ENCODE assay signal across 14 mouse cellular contexts in genomic region chr11:119631222-119631870, GRCm38 (mm10). TPM values are rescaled to one million over a fixed set of nuclear protein-coding genes. Genes with fewer than 3 reads are reported as not detected.
A peak's percentile ranks its signal among the peaks of the same experiment; 100 is the strongest.
DNase-seq lines count a peak whose midpoint lies in the region; ATAC-seq and TF ChIP-seq lines count a peak whose summit lies in the region.
"Had no signal": no experiment of that assay in that cellular context is flagged by ENCODE, and none has a peak within 500 bp of the region (broad histone marks: within the 10 kb centered on the region; RNA-seq: fewer than 3 reads in every experiment).

No protein-coding gene starts in this region.

- no peaks in the 10 kb centered on the region for H3K36me3 ChIP-seq in liver, adult 2 months (ENCODE audit: control insufficient read depth, insufficient read depth, low read length)
- peaks cover 4% of the 10 kb centered on the region for H3K36me3 ChIP-seq in liver, embryonic 11.5 days (ENCODE audit: control insufficient read depth, insufficient read depth, low read length)
- H3K36me3 ChIP-seq: embryonic facial prominence, embryonic 15.5 days; lung, embryonic 15.5 days had no signal

- no peaks in the 10 kb centered on the region for H3K27me3 ChIP-seq in liver, adult 2 months (ENCODE audit: control insufficient read depth, insufficient read depth, low read length)
- no peaks in the 10 kb centered on the region for H3K27me3 ChIP-seq in liver, embryonic 11.5 days (replicated peaks; ENCODE audit: control insufficient read depth, insufficient read depth, low read length)
- H3K27me3 ChIP-seq: embryonic facial prominence, embryonic 15.5 days; forebrain, embryonic 12.5 days; lung, embryonic 15.5 days had no signal

- H3K9me3 ChIP-seq in liver, embryonic 11.5 days (ENCODE audit: control insufficient read depth, low read length), result no peaks in the 10 kb centered on the region
- H3K9me3 ChIP-seq: embryonic facial prominence, embryonic 15.5 days; forebrain, embryonic 12.5 days; hindbrain, embryonic 10.5 days; lung, embryonic 15.5 days; midbrain, embryonic 10.5 days had no signal

- H3K4me1 ChIP-seq in liver, adult 2 months (ENCODE audit: control insufficient read depth, insufficient read depth, low read length), result peaks cover 11% of the 10 kb centered on the region
- H3K4me1 ChIP-seq in liver, embryonic 11.5 days (replicated peaks; ENCODE audit: control insufficient read depth, insufficient read depth, low read length), result peaks cover 5% of the 10 kb centered on the region

- H3K27ac ChIP-seq in liver, adult 2 months (replicated peaks; ENCODE audit: insufficient read depth, low read depth, low read length), result no peak overlapping the region
- H3K27ac ChIP-seq in liver, embryonic 11.5 days (ENCODE audit: low read depth, low read length), result no peak overlapping the region; the same call in 1 of the 2 replicates
- H3K27ac ChIP-seq: embryonic facial prominence, embryonic 15.5 days; forebrain, embryonic 12.5 days; hindbrain, embryonic 10.5 days; lung, embryonic 15.5 days; midbrain, embryonic 10.5 days had no signal

- H3K4me2 ChIP-seq in liver, embryonic 11.5 days, result no peak overlapping the region
- H3K4me2 ChIP-seq: embryonic facial prominence, embryonic 15.5 days; forebrain, embryonic 12.5 days; lung, embryonic 15.5 days had no signal

- H3K79me2 ChIP-seq in liver, adult 2 months (ENCODE audit: control insufficient read depth, insufficient read depth, low read length), result peaks cover 27% of the 10 kb centered on the region

- peak; percentile 12 for DNase-seq in embryo, embryonic 10.5 days (ENCODE audit: low spot score)
- no peak for DNase-seq in embryo, embryonic 9.5 days (ENCODE audit: extremely low spot score)
- peak; percentile 78 for DNase-seq in liver, adult 2 months (ENCODE audit: extremely low read depth, low read depth, low spot score)
- DNase-seq in liver, embryonic 11.5 days (ENCODE audit: low spot score), result no peak
- DNase-seq in ES-CJ7 (ENCODE audit: low read depth, low spot score), result peak; percentile 53
- peak; percentile 41 for DNase-seq in brain, adult 2 months (ENCODE audit: low read depth, low spot score)
- no peak for DNase-seq in right cerebral cortex, postnatal 10 days (ENCODE audit: low spot score in 2 of 2)

- ATAC-seq in liver, embryonic 11.5 days (replicated peaks; ENCODE audit: low FRiP score), result no peak
- ATAC-seq: CD4-positive, CD25-positive, alpha-beta regulatory T cell, adult 4 months; inflammation-experienced regulatory T-cells, adult 6 months had no signal

- H3K9ac ChIP-seq in liver, adult 2 months (ENCODE audit: low read depth, low read length), result no peak overlapping the region
- no peak overlapping the region for H3K9ac ChIP-seq in liver, embryonic 11.5 days (ENCODE audit: low read depth, low read length)
- H3K9ac ChIP-seq: embryonic facial prominence, embryonic 15.5 days; forebrain, embryonic 12.5 days; lung, embryonic 15.5 days had no signal

- H3K4me3 ChIP-seq in liver, adult 2 months (ENCODE audit: insufficient read depth, low read depth, low read length), result no peak overlapping the region
- H3K4me3 ChIP-seq in liver, embryonic 11.5 days (ENCODE audit: low read depth, low read length), result no peak overlapping the region
- H3K4me3 ChIP-seq: embryonic facial prominence, embryonic 15.5 days; forebrain, embryonic 12.5 days; hindbrain, embryonic 10.5 days; lung, embryonic 15.5 days; midbrain, embryonic 10.5 days had no signal

- TF ChIP-seq CTCF in liver, adult 2 months (IDR thresholded peaks at IDR 0.05; ENCODE audit: low read depth, low read length), result 0 out of 2 replicates have a peak, but pooled peaks have one; percentile 17

- 21% methylated on average over 3 of the region's 3 CpGs for WGBS in liver, adult 2 months
- 69% methylated on average over 3 of the region's 3 CpGs for WGBS in liver, embryonic 11.5 days

- no peak for TF ChIP-seq POLR2A in liver, adult 2 months (IDR thresholded peaks at IDR 0.05; ENCODE audit: extremely low read depth, insufficient read depth, low read length)

RNA-seq across cellular contexts. Expression of gene Rptor, which starts 28.6 kb away (rescaled TPM):
- 11.2 and 17.7 TPM in 2 replicates for total RNA-seq in liver, adult 2 months (2014; rRNA removed)
- polyA plus RNA-seq in liver, adult 2 months (2012; rRNA removed), result 18.4 and 18.6 TPM in 2 replicates
- 11.8 and 13.2 TPM in 2 replicates for polyA plus RNA-seq in liver, embryonic 11.5 days (2014; fragmentation: Nextera tagmentation; extraction: Ambion mirVana)

Comparison
In these comparisons a context has a peak if more than half of its experiments do, and no peak if none do; other contexts are left out.
1. DNase-seq: peak in embryo, embryonic 10.5 days (single experiment), liver, adult 2 months (single experiment), ES-CJ7 (single experiment) and brain, adult 2 months (single experiment); none in embryo, embryonic 9.5 days (single experiment), liver, embryonic 11.5 days (single experiment) and right cerebral cortex, postnatal 10 days (0 of 2).